Mouse (Mus musculus) olfactory bulb, adult 2 months (tissue): ENCODE measurements around the gene Tatdn3.

ENCODE experiments used
- CTCF ChIP-seq: fragments of 200-500 bp; IDR thresholded peaks from 2 replicates; pipeline ENCODE4 v1.5.1; 2012; ENCODE audit warnings: low read depth, mild to moderate bottlenecking, low read length, moderate library complexity; ENCODE audit not compliant: insufficient read depth
- POLR2A ChIP-seq: fragments of 200-500 bp; IDR thresholded peaks from 2 replicates; pipeline ENCODE4 v1.6.1; 2012; ENCODE audit warnings: mild to moderate bottlenecking, low read depth, low read length, moderate library complexity; ENCODE audit not compliant: insufficient read depth

- TF ChIP-seq CTCF = no peak
- no peak for TF ChIP-seq POLR2A
Measured at GRCm38 (mm10) chr1:191041352-191041751, 21.4 kb downstream of the Tatdn3 start.
